Mouse (Mus musculus): ENCODE results near the gene Olfr718-ps1.

DNA sequence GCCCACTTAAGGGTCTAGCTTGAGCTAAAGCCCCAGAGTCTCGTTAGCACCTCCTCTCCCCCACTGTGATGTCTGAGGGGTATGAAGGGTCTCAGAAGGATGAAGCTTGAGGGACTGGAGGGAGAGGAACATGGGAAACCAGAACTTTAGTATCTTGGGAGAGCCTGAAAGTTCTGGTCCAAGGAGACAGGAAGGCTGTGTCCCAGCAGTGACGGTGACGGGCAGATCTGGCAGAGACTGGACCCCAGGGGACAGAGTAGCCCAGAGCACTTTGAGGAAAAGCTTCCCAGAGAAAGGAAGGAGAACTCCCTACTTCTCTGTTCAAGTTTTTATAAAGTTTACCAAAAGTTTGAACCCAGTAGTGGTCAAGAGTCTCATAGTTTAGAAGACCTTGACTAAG, at the start of gene Olfr718-ps1:
- TF ChIP-seq POLR2A (IDR thresholded peaks at IDR 0.05; ENCODE audit: low read depth, low read length) (no peak), CTCF (IDR thresholded peaks at IDR 0.05; ENCODE audit: extremely low read depth, insufficient read length, insufficient replicate concordance, low read depth, low read length) (no peak)
